In genomic region chr8:70408301-70408700, GRCm38 (mm10) we compare ENCODE assay signal across 8 mouse cellular contexts. TPM values are rescaled to one million over a fixed set of nuclear protein-coding genes. Genes with fewer than 3 reads are reported as not detected.
DNase-seq lines count a peak whose midpoint lies in the region; ATAC-seq lines count a peak whose summit lies in the region.
"Had no signal": no experiment of that assay in that cellular context is flagged by ENCODE, and none has a peak within 500 bp of the region (broad histone marks: within the 10 kb centered on the region; RNA-seq: fewer than 3 reads in every experiment).

No protein-coding gene starts in this region.

- H3K9ac ChIP-seq in forebrain, embryonic 13.5 days: peak overlapping the region; percentile 39
- peak overlapping the region; percentile 26; the same call in 1 of the 2 replicates for H3K9ac ChIP-seq in intestine, embryonic 15.5 days
- no peak overlapping the region for H3K9ac ChIP-seq in liver, embryonic 11.5 days (ENCODE audit: low read depth, low read length)

- no peaks in the 10 kb centered on the region for H3K9me3 ChIP-seq in forebrain, embryonic 13.5 days (replicated peaks)
- H3K9me3 ChIP-seq in intestine, embryonic 15.5 days: no peaks in the 10 kb centered on the region
- no peaks in the 10 kb centered on the region for H3K9me3 ChIP-seq in liver, embryonic 11.5 days (ENCODE audit: control insufficient read depth, low read length)

- H3K36me3 ChIP-seq in forebrain, embryonic 13.5 days (ENCODE audit: poor library complexity, severe bottlenecking): peaks cover 10% of the 10 kb centered on the region
- H3K36me3 ChIP-seq in intestine, embryonic 15.5 days: 0 out of 2 replicates have a peak, but pooled peaks cover 4% of the 10 kb centered on the region
- peaks cover 4% of the 10 kb centered on the region; the same call in 1 of the 2 replicates for H3K36me3 ChIP-seq in liver, embryonic 11.5 days (ENCODE audit: control insufficient read depth, insufficient read depth, low read length)

- ATAC-seq in forebrain, embryonic 13.5 days: peak; percentile 46; the same call in 1 of the 2 replicates
- peak; percentile 85 for ATAC-seq in intestine, embryonic 15.5 days
- no peak for ATAC-seq in liver, embryonic 11.5 days (replicated peaks; ENCODE audit: low FRiP score)

- peak overlapping the region; percentile 54 for H3K27ac ChIP-seq in forebrain, embryonic 13.5 days
- peak overlapping the region; percentile 89 for H3K27ac ChIP-seq in intestine, embryonic 15.5 days
- H3K27ac ChIP-seq in liver, embryonic 11.5 days (ENCODE audit: low read depth, low read length): no peak overlapping the region

- 56% methylated on average over 6 of the region's 6 CpGs for WGBS in forebrain, embryonic 13.5 days
- WGBS in intestine, embryonic 15.5 days: 29% methylated on average over 6 of the region's 6 CpGs
- 80% methylated on average over 6 of the region's 6 CpGs for WGBS in liver, embryonic 11.5 days

- peaks cover 24% of the 10 kb centered on the region for H3K4me1 ChIP-seq in forebrain, embryonic 13.5 days
- peaks cover 55% of the 10 kb centered on the region for H3K4me1 ChIP-seq in intestine, embryonic 15.5 days (replicated peaks)
- H3K4me1 ChIP-seq in liver, embryonic 11.5 days (replicated peaks; ENCODE audit: control insufficient read depth, insufficient read depth, low read length): peaks cover 19% of the 10 kb centered on the region

- H3K4me2 ChIP-seq in forebrain, embryonic 13.5 days: no peak overlapping the region; the same call in 1 of the 2 replicates
- H3K4me2 ChIP-seq in intestine, embryonic 15.5 days (replicated peaks): peak overlapping the region; percentile 42
- no peak overlapping the region for H3K4me2 ChIP-seq in liver, embryonic 11.5 days

- H3K27me3 ChIP-seq in forebrain, embryonic 13.5 days: no peaks in the 10 kb centered on the region
- H3K27me3 ChIP-seq in intestine, embryonic 15.5 days (replicated peaks): no peaks in the 10 kb centered on the region
- H3K27me3 ChIP-seq in liver, embryonic 11.5 days (replicated peaks; ENCODE audit: control insufficient read depth, insufficient read depth, low read length): no peaks in the 10 kb centered on the region

- DNase-seq in left cerebral cortex, postnatal 4 days: peak; percentile 81
- no peak for DNase-seq in left cerebral cortex, adult 11 months (ENCODE audit: low spot score)
- DNase-seq in retina, embryonic 14.5 days (ENCODE audit: low spot score): peak; percentile 67
- DNase-seq in liver, embryonic 11.5 days (ENCODE audit: low spot score): no peak
- no peak for DNase-seq in adrenal gland, postnatal 25 days
- DNase-seq: layer of hippocampus, postnatal 36 days had no signal

- intact Hi-C loops in left cerebral cortex, postnatal 4 days (cut with DNase I): no loop called here

- no peak overlapping the region for H3K4me3 ChIP-seq in forebrain, embryonic 13.5 days
- no peak overlapping the region for H3K4me3 ChIP-seq in intestine, embryonic 15.5 days (replicated peaks)
- no peak overlapping the region for H3K4me3 ChIP-seq in liver, embryonic 11.5 days (ENCODE audit: low read depth, low read length)

RNA-seq across cellular contexts. Expression of gene Crtc1, which starts 31.1 kb away (rescaled TPM):
- total RNA-seq in left cerebral cortex, postnatal 4 days (2021): 100 to 1,000 TPM; 109 TPM
- polyA plus RNA-seq in forebrain, embryonic 13.5 days (2015; fragmentation: Nextera tagmentation; extraction: Ambion mirVana): 23.4 and 28.2 TPM in 2 replicates
- polyA plus RNA-seq in intestine, embryonic 15.5 days (2015; fragmentation: Nextera tagmentation; extraction: Ambion mirVana): 14.8 and 15.0 TPM in 2 replicates
- polyA plus RNA-seq in liver, embryonic 11.5 days (2014; fragmentation: Nextera tagmentation; extraction: Ambion mirVana): 11.3 and 13.1 TPM in 2 replicates
- total RNA-seq in adrenal gland, postnatal 25 days (2021): 23.9 and 28.8 TPM in 2 replicates

RNA-seq across cellular contexts. Expression of gene Comp, which starts 34.9 kb away (rescaled TPM):
- total RNA-seq in left cerebral cortex, postnatal 4 days (2021): under 1 TPM in 1 of 2 experiments, not detected in 1; 0.20 TPM
- 0.18 and 0.35 TPM in 2 replicates for polyA plus RNA-seq in forebrain, embryonic 13.5 days (2015; fragmentation: Nextera tagmentation; extraction: Ambion mirVana)
- 0.39 and 0.82 TPM in 2 replicates for polyA plus RNA-seq in intestine, embryonic 15.5 days (2015; fragmentation: Nextera tagmentation; extraction: Ambion mirVana)
- polyA plus RNA-seq in liver, embryonic 11.5 days (2014; fragmentation: Nextera tagmentation; extraction: Ambion mirVana): 0.43 and 0.48 TPM in 2 replicates
- 0.27 TPM in 1 of 2 replicates, not detected in the other for total RNA-seq in adrenal gland, postnatal 25 days (2021)

RNA-seq across cellular contexts. Expression of gene Upf1, which starts 55.2 kb away (rescaled TPM):
- 10 to 100 TPM; 54.9 to 55.3 TPM for total RNA-seq in left cerebral cortex, postnatal 4 days (2021)
- 14.2 and 16.3 TPM in 2 replicates for polyA plus RNA-seq in forebrain, embryonic 13.5 days (2015; fragmentation: Nextera tagmentation; extraction: Ambion mirVana)
- polyA plus RNA-seq in intestine, embryonic 15.5 days (2015; fragmentation: Nextera tagmentation; extraction: Ambion mirVana): 14.6 and 15.7 TPM in 2 replicates
- 21.1 and 23.7 TPM in 2 replicates for polyA plus RNA-seq in liver, embryonic 11.5 days (2014; fragmentation: Nextera tagmentation; extraction: Ambion mirVana)
- total RNA-seq in adrenal gland, postnatal 25 days (2021): 71.3 and 76.9 TPM in 2 replicates

Comparison
In these comparisons a context has a peak if more than half of its experiments do, and no peak if none do; other contexts are left out.
1. DNase-seq: peak in left cerebral cortex, postnatal 4 days (single experiment) and retina, embryonic 14.5 days (single experiment); none in left cerebral cortex, adult 11 months (single experiment), liver, embryonic 11.5 days (single experiment) and adrenal gland, postnatal 25 days (single experiment).